Mouse (Mus musculus) hematopoietic multipotent progenitor cell, adult 10-12 weeks (in vitro differentiated cells): ENCODE data around the gene Gm42417. TPM values are rescaled to one million over a fixed set of nuclear protein-coding genes. Genes with fewer than 3 reads are reported as not detected.

ENCODE experiments used
- polyA plus RNA-seq: library from polyadenylated mRNA; stranded (reverse); fragments of >175 nt; gene quantifications from 2 replicates; pipeline ENCODE4 v1.2.3, GENCODE M21; 2012; ENCODE audit warnings: low replicate concordance

Gm42417 gene
- polyA plus RNA-seq, result 0.12 TPM in 1 of 2 replicates, not detected in the other

GRCm38 (mm10) chr1:36539186-36539585, at the start of gene Gm42417:
TSS of gene Gm42417 (minus strand) at chr1:36539429.

GRCm38 (mm10) chr1:36558031-36558993, 19.1 kb upstream of the Gm42417 start, which contains the start of gene Sema4c:
TSS of gene Sema4c (minus strand) at chr1:36558349.

GRCm38 (mm10) chr1:36546888-36547471, 7.8 kb upstream of the Gm42417 start, which contains the start of gene Ankrd39:
TSS of gene Ankrd39 (minus strand) at chr1:36547445.

GRCm38 (mm10) chr1:36536783-36537182, 2.4 kb downstream of the Gm42417 start, which contains the start of gene Ankrd23:
TSS of gene Ankrd23 (minus strand) at chr1:36536883.

GRCm38 (mm10) chr1:36511289-36512021, 27.8 kb downstream of the Gm42417 start, which contains the start of gene Cnnm3:
TSS of gene Cnnm3 (plus strand) at chr1:36511867.

Other genes starting within 250 kb of the Gm42417 start
- 124 and 262 TPM in 2 replicates for gene Arid5a, start 231.7 kb downstream of the Gm42417 start, polyA plus RNA-seq
- gene Kansl3, start 170.2 kb downstream of the Gm42417 start, polyA plus RNA-seq, result 16.7 and 33.8 TPM in 2 replicates
- gene Fer1l5, start 167.1 kb downstream of the Gm42417 start, polyA plus RNA-seq, result not detected in 2 replicates
- 7.6 and 12.2 TPM in 2 replicates for gene Lman2l, start 94.2 kb downstream of the Gm42417 start, polyA plus RNA-seq
- gene Cnnm4, start 67.8 kb downstream of the Gm42417 start, polyA plus RNA-seq, result 3.4 and 6.3 TPM in 2 replicates
- gene Cnnm3, start 27.6 kb downstream of the Gm42417 start, polyA plus RNA-seq, result 26.6 and 38.5 TPM in 2 replicates
- gene Ankrd23, start 2.5 kb downstream of the Gm42417 start, polyA plus RNA-seq, result 15.9 and 27.6 TPM in 2 replicates
- gene Ankrd39, start 8.0 kb upstream of the Gm42417 start, polyA plus RNA-seq, result 12.3 and 25.2 TPM in 2 replicates
- gene Sema4c, start 18.9 kb upstream of the Gm42417 start, polyA plus RNA-seq, result 2.0 and 3.8 TPM in 2 replicates
- gene Fam178b, start 143.8 kb upstream of the Gm42417 start, polyA plus RNA-seq, result 0.16 and 0.43 TPM in 2 replicates
- gene Cox5b, start 152.0 kb upstream of the Gm42417 start, polyA plus RNA-seq, result 497 and 729 TPM in 2 replicates
- not detected in 2 replicates for gene 4933424G06Rik, start 170.7 kb upstream of the Gm42417 start, polyA plus RNA-seq
- 51.5 and 54.1 TPM in 2 replicates for gene Actr1b, start 175.0 kb upstream of the Gm42417 start, polyA plus RNA-seq
- 54.9 and 106 TPM in 2 replicates for gene Zap70, start 222.4 kb upstream of the Gm42417 start, polyA plus RNA-seq